Mouse (Mus musculus) left cerebral cortex, postnatal 10 days (tissue): ENCODE data around the gene Gm17604. TPM values are rescaled to one million over a fixed set of nuclear protein-coding genes. Genes with fewer than 3 reads are reported as not detected.

Source experiments
- DNase-seq, 2 experiments: peaks; one replicate each; pipeline ENCODE4 v3.0.0; 2021 to 2022; ENCODE audit warnings: low spot score in 2 of 2, mixed read lengths in 1 of 2; ENCODE audit errors: extremely low spot score in 1 of 2
- intact Hi-C: fragments of 180-260 bp; cut with DNase I; formaldehyde crosslinking; loops from one replicate; pipeline ENCODE4 v1.15.1; 2025
- total RNA-seq, 2 experiments: library from RNA; stranded (reverse); gene quantifications; 2 replicates each; pipeline ENCODE4 v1.2.3; 2021

The Gm17604 gene
- total RNA-seq, result not detected

- DNase-seq, result no peak
- intact Hi-C loops, result no loop called here
Observed at GRCm38 (mm10) chrX:165004779-165005324, at the start of gene Gm17604. Gene Gm17604, minus strand, starts transcription at chrX:165004829.

- DNase-seq, result no peak
- intact Hi-C loops, result no loop called here
Observed at GRCm38 (mm10) chrX:165049929-165050328, 45.3 kb upstream of the Gm17604 start.

GRCm38 (mm10) chrX:165003141-165003540, 1.5 kb downstream of the Gm17604 start:
- intact Hi-C loops, result no loop called here
- no peak for DNase-seq

- peak; percentile 82 to 90 for DNase-seq
- intact Hi-C loops, result no loop called here
Observed at GRCm38 (mm10) chrX:164980193-164980775, 24.3 kb downstream of the Gm17604 start, which contains the start of the genes Mospd2 and Fancb. Gene Mospd2, minus strand, starts transcription at chrX:164980375. Gene Fancb, plus strand, starts transcription at chrX:164980592.

GRCm38 (mm10) chrX:164978866-164979265, 25.8 kb downstream of the Gm17604 start:
- intact Hi-C loops, result no loop called here
- no peak for DNase-seq

- intact Hi-C loops, result no loop called here
- DNase-seq, result no peak
Observed at GRCm38 (mm10) chrX:164971206-164971605, 33.4 kb downstream of the Gm17604 start.

GRCm38 (mm10) chrX:164965750-164966448, 38.7 kb downstream of the Gm17604 start:
- DNase-seq, result no peak
- intact Hi-C loops, result no loop called here

Other genes starting within 250 kb of the Gm17604 start
- gene Mospd2, start 24.5 kb downstream of the Gm17604 start, total RNA-seq, result 10 to 100 TPM; 22.0 to 23.3 TPM
- gene Fancb, start 24.2 kb downstream of the Gm17604 start, total RNA-seq, result 1 to 10 TPM; 1.5 to 1.7 TPM